Mouse (Mus musculus) gastrocnemius, postnatal 25 days (tissue): ENCODE measurements around the gene Sod1. TPM values are rescaled to one million over a fixed set of nuclear protein-coding genes. Genes with fewer than 3 reads are reported as not detected.

ENCODE experiments used
- DNase-seq: peaks from one replicate; pipeline ENCODE4 v3.0.0; 2022
- total RNA-seq, 2 experiments: library from RNA; stranded (reverse); gene quantifications; 1 replicate in 1 of 2; 2 replicates in 1 of 2; pipeline ENCODE4 v1.2.3; 2021

Gene Sod1
- total RNA-seq, 2 experiments from 2014 or later = 250 to 305 TPM

DNA sequence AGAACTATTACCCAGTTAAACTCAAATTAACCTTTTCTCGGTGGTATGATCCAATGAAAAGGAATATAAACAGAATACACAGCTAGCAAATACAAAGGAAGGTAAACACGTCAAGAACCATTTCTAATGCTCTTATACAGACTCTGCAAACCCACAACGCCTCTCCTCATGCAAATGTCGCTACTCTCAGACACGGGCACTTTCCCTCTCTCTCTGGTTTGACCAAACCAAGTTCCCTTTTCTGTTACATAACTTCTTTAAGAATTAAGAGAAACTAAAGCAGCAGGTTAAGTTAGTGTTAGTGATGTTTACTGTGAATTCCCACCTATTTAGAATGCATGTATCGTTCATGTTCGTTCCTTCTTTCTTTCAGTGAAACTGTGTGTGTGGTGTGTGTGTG lies 38.4 kb downstream of the Sod1 start:
- no peak for DNase-seq

DNA sequence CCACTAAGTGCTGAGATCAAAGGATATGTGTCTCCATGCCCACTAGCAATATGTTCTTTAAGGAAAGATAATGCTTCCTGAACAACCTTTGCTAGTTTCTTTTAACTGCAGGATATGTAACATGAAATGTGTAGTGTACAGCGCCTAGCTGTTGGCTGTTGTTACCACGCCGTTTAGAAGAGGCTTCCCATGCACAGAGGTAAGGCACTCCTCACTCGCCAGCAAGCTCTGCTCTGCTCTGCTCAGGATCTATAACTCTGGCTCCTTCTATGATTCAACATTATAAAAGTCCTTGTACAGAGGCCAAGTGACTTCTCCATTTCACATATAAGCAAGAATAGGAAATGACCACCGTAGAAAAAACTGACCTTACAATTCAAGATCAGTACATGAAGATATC lies 39.1 kb downstream of the Sod1 start:
- DNase-seq = no peak

GRCm38 (mm10) chr16:90260097-90260496 lies 39.5 kb downstream of the Sod1 start:
- no peak for DNase-seq

DNA sequence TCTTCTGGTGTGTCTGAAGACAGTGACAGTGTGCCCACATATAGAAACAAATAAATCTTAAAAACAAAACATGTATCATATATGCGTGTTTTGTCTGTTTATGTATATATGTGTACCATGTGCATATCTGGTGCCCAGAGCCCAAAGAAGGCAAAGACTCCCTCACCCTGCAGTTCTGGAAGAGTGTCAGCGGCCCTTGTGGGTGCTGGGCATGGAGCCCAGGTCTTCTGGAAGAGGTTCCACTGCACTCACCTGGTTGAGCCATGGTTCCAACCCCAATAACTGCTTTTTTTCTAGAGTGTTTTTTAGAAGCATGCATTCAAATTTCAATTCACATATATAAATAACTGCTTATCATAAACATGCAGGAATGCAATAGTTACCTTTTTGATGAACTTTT lies 41.2 kb downstream of the Sod1 start:
- DNase-seq = no peak

DNA sequence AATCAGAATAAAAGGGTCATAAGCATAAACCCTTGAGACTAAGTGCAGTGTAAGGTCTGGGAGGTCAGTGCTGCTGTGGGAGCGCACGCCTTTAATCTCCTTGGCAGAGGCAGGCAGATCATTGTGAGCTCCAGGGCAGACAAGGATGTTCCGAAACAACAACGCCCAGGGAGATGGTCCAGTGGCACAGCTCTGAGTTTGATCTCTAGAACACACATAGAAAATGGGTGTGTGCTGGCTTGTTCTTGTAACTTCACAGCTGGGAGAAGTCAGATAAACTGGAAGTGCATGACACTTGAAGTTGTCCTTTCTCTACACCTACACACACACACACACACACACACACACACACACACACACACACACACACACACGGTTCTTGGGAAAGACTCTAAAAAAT lies 43.5 kb downstream of the Sod1 start:
- DNase-seq = no peak

DNA sequence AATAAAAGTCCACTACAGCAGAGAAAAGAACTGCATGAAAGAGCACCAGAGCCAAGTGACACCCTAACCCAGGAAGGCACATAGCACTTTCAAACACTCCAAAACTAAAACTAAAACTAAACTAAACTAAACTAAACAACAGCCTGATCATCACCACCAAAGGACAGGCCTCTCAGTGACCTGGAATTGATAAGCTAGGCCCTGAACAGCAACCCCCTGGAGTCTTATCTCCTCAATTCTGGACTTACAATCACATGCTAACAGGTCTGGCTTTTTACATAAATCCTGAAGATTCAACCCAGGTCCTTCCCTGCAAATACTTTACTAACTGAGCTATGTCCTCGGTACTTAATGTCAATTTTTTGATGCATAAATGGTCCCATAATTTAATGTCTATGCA lies 44.6 kb downstream of the Sod1 start:
- no peak for DNase-seq

- no peak for DNase-seq
Observed at GRCm38 (mm10) chr16:90266581-90266980, 46.0 kb downstream of the Sod1 start.

GRCm38 (mm10) chr16:90275521-90275920 lies 55.0 kb downstream of the Sod1 start:
- no peak for DNase-seq

Other genes with a start within 250 kb of the Sod1 start
- 1 to 10 TPM; 4.4 to 5.3 TPM for gene Tiam1, start 77.0 kb upstream of the Sod1 start, total RNA-seq
- 10 to 100 TPM; 16.6 to 18.2 TPM for gene Scaf4, start 63.7 kb downstream of the Sod1 start, total RNA-seq
- under 1 TPM; 0.67 to 0.74 TPM for gene Hunk, start 165.3 kb downstream of the Sod1 start, total RNA-seq